Mouse (Mus musculus): ENCODE measurements at regions not wholly inside any gene's neighbourhood (a gene's known extent, or its start where the extent isn't known, plus 50 kb on each side); places are given as distances from the start of the nearest gene placed in this dataset.

GRCm38 (mm10) chr14:46613748-46614147, 146.6 kb upstream of the Cdkn3 start:
- TF ChIP-seq POLR2A (IDR thresholded peaks at IDR 0.05; ENCODE audit: insufficient read length, low read depth) (no peak), POLR2AphosphoS2 (IDR thresholded peaks at IDR 0.05; ENCODE audit: insufficient read length, low read depth) (no peak), MAX (IDR thresholded peaks at IDR 0.05; ENCODE audit: low read depth) (no peak), REST (IDR thresholded peaks at IDR 0.05; ENCODE audit: insufficient read depth, insufficient read length) (no peak), MYOD1 (IDR thresholded peaks at IDR 0.05; ENCODE audit: control insufficient read depth in 1 of 3, insufficient read length in 2 of 3, low read depth in 2 of 3) (no peak), USF1 (IDR thresholded peaks at IDR 0.05; ENCODE audit: low read depth) (no peak), TCF12 (IDR thresholded peaks at IDR 0.05; ENCODE audit: insufficient read depth, poor library complexity, severe bottlenecking) (no peak), MYOG (IDR thresholded peaks at IDR 0.05; ENCODE audit: control insufficient read depth in 1 of 3, insufficient read depth in 1 of 3, insufficient read length in 2 of 3, low read depth in 2 of 3) (no peak), E2F4 (IDR thresholded peaks at IDR 0.05; ENCODE audit: insufficient read depth) (no peak)

Data from myocyte (in vitro differentiated cells).